Mouse (Mus musculus) neural tube, embryonic 15.5 days (tissue): Measurements from ENCODE around the gene Fmnl2. TPM values are rescaled to one million over a fixed set of nuclear protein-coding genes. Genes with fewer than 3 reads are reported as not detected.

Experiments used
- ATAC-seq: fragments of 200-750 bp; cut with Nextera tagmentation; 2 replicates; pipeline ENCODE4 v1.8.0; 2017; ENCODE audit warnings: mild to moderate bottlenecking, moderate TSS enrichment, moderate library complexity; ENCODE audit not compliant: low FRiP score
- H3K27ac ChIP-seq: fragments of 300-500 bp; sonication (generic); replicated peaks from 2 replicates; pipeline ENCODE4 v1.5.1; 2015; ENCODE audit warnings: mild to moderate bottlenecking, inconsistent platforms
- H3K27me3 ChIP-seq: fragments of 300-500 bp; sonication (generic); replicated peaks from 2 replicates; pipeline ENCODE4 v1.6.1; 2015; ENCODE audit warnings: inconsistent platforms
- H3K36me3 ChIP-seq: fragments of 300-500 bp; sonication (generic); 2 replicates; pipeline ENCODE4 v1.6.1; 2015; ENCODE audit warnings: inconsistent platforms
- H3K4me1 ChIP-seq: fragments of 300-500 bp; sonication (generic); 2 replicates; pipeline ENCODE4 v1.6.1; 2015; ENCODE audit warnings: inconsistent platforms
- H3K4me2 ChIP-seq: fragments of 300-500 bp; sonication (generic); 2 replicates; pipeline ENCODE4 v1.6.1; 2015; ENCODE audit warnings: inconsistent platforms, mild to moderate bottlenecking, moderate library complexity
- H3K4me3 ChIP-seq: fragments of 300-500 bp; sonication (generic); replicated peaks from 2 replicates; pipeline ENCODE4 v1.5.1; 2015; ENCODE audit warnings: mild to moderate bottlenecking, inconsistent platforms
- H3K9ac ChIP-seq: fragments of 300-500 bp; sonication (generic); replicated peaks from 2 replicates; pipeline ENCODE4 v1.6.1; 2015; ENCODE audit warnings: mild to moderate bottlenecking, inconsistent platforms
- H3K9me3 ChIP-seq: fragments of 300-500 bp; sonication (generic); replicated peaks from 2 replicates; pipeline ENCODE4 v1.6.1; 2016; ENCODE audit warnings: inconsistent platforms
- WGBS: fragments of 180-500 bp; shearing (Covaris S2); methylation state at CpG from one replicate; pipeline ENCODE4 v1.1.7; 2015; ENCODE audit warnings: mixed read lengths; 5-methylcytosine and 5-hydroxymethylcytosine counted together
- polyA plus RNA-seq: library from polyadenylated mRNA; unstranded; fragments of >200 nt; fragmentation: Nextera tagmentation; extraction: Ambion mirVana; gene quantifications from 2 replicates; pipeline ENCODE4 v1.2.1, GENCODE M21; 2015

Fmnl2 gene
- polyA plus RNA-seq, 1 experiment from 2014 or later: 8.8 TPM

DNA sequence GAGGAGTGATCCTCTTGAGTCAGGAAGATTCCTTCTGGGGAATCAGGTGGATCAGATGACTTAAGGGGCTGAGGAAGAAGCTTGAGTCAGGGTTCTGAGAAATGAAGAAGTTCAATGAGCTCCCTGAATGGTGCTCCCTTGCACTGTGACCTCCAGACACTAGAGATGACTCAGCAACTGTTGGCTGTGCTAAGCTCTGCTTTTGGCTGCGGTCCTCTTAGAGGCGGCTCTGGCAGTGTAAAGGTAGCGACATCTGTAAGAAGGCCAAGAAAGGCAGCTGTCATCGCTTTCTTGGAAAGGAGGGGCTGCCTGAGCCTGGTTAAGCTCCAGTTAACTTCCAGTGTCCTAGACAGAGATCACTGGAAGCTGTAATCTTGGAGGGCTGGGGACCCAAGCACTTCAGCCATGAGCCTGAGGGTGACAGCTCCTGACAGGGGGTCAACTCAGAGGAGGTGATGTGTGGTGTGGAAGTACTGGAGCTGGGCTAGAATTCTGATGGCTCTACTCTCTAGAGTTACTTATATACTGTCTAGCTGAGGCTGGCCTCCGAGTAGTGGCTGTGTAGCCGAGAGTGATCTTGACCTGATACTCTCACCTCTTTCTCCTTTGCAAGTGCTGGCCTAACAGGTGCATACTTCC lies 37.4 kb downstream of the Fmnl2 start:
- Histone ChIP-seq H3K4me1 (peaks cover 33% of the 10 kb centered on the region), H3K4me3 (no peak overlapping the region), H3K27me3 (no peaks in the 10 kb centered on the region), H3K27ac (no peak overlapping the region), H3K9ac (no peak overlapping the region), H3K36me3 (no peaks in the 10 kb centered on the region), H3K4me2 (no peak overlapping the region), H3K9me3 (no peaks in the 10 kb centered on the region)
- 74% methylated on average over 6 of the region's 6 CpGs for WGBS
- ATAC-seq: no peak; the same call in 1 of the 2 replicates

- Histone ChIP-seq H3K4me1 (peaks cover 37% of the 10 kb centered on the region), H3K36me3 (no peaks in the 10 kb centered on the region), H3K4me3 (no peak overlapping the region), H3K27ac (no peak overlapping the region), H3K9me3 (no peaks in the 10 kb centered on the region), H3K27me3 (no peaks in the 10 kb centered on the region), H3K4me2 (no peak overlapping the region), H3K9ac (no peak overlapping the region)
- WGBS: 84% methylated on average over 3 of the region's 3 CpGs
- ATAC-seq: no peak
These were observed 39.3 kb downstream of the Fmnl2 start for GRCm38 (mm10) chr2:52896995-52897394.

DNA sequence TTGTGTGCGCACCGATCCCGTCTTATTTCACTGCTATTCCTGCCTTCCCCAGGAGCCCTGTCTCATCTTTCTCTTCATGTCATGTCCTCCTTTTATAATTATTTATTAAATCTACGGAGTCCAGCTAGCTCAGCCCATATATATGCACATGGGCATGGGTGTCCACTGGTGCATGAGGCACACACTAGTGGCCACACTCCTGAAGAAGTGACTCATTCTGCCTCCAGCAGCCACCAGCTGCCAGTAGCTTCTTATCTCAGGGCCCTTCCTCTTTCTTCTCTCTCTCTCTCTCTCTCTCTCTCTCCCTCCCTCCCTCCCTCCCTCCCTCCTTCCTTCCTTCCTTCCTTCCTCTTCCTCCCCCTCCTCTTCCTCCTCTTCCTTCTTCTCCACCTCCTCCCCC lies 43.1 kb downstream of the Fmnl2 start:
- Histone ChIP-seq H3K4me2 (no peak overlapping the region), H3K4me3 (no peak overlapping the region), H3K4me1 (peaks cover 27% of the 10 kb centered on the region), H3K9ac (no peak overlapping the region), H3K9me3 (no peaks in the 10 kb centered on the region), H3K36me3 (no peaks in the 10 kb centered on the region), H3K27ac (no peak overlapping the region), H3K27me3 (no peaks in the 10 kb centered on the region)
- 94% methylated on average over 4 of the region's 4 CpGs for WGBS
- no peak for ATAC-seq

DNA sequence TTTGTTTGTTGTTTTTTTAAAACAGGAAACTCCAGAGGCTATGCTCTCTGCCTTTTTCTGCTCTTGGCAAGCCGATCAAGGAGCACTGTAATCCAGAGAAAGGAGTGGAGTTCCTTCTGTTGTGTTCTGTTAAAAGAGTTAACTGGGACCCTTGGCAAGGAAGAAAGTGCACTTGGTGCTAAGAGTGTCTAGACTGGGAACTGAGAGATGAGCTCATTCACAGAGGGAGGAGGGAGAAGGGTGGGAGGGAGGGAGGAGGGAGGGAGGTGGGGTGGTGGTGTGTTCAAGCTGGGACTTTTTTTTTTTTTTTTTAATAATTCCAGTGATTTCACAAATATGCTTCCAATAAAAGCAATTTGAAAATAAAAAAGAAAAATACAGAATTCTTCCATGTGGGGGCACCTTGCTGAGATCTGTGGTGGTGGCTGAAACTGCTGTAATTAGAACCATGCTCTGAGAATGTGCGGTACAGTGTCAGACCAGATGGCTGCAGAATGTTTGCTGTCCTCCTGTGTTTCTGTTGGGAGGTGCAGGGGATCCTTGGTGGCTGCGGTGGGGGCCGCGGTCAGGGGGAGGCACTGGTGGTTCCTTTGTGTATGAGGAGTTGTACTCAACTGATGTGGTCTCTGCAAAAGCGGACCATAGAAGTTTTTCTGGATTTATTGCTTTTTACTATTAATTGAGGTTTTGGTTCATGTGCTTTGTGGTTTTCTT lies 43.8 kb downstream of the Fmnl2 start:
- Histone ChIP-seq H3K27me3 (no peaks in the 10 kb centered on the region), H3K9me3 (no peaks in the 10 kb centered on the region), H3K9ac (no peak overlapping the region), H3K27ac (no peak overlapping the region), H3K4me1 (peaks cover 21% of the 10 kb centered on the region), H3K36me3 (no peaks in the 10 kb centered on the region), H3K4me2 (no peak overlapping the region), H3K4me3 (no peak overlapping the region)
- 78% methylated on average over 6 of the region's 6 CpGs for WGBS
- ATAC-seq: no peak

DNA sequence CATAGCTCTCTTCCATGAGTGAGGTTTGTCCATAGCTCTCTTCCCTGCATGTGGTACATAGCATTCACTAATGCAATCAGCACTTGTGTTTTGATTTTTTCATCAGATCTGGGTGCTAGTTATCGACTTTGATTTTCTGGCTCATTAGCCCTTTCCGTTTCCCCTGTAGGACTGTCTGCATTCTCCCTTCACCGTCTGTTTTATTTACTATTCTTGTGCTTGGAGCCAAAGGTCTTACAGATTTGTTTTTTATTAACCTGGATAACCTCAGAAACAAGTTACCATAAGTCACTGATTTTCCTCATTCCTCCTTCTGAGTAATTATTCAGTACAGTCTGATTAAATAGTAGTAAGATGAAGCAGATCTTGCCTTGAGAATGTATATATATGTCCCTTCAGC lies 44.8 kb downstream of the Fmnl2 start:
- H3K9me3 ChIP-seq: no peaks in the 10 kb centered on the region
- no peak for ATAC-seq
- WGBS: 46% methylated on average over 3 of the region's 3 CpGs
- H3K4me2 ChIP-seq: no peak overlapping the region
- H3K4me1 ChIP-seq: peaks cover 16% of the 10 kb centered on the region
- H3K27ac ChIP-seq: no peak overlapping the region
- H3K4me3 ChIP-seq: no peak overlapping the region
- H3K27me3 ChIP-seq: no peaks in the 10 kb centered on the region
- no peaks in the 10 kb centered on the region for H3K36me3 ChIP-seq
- no peak overlapping the region for H3K9ac ChIP-seq

DNA sequence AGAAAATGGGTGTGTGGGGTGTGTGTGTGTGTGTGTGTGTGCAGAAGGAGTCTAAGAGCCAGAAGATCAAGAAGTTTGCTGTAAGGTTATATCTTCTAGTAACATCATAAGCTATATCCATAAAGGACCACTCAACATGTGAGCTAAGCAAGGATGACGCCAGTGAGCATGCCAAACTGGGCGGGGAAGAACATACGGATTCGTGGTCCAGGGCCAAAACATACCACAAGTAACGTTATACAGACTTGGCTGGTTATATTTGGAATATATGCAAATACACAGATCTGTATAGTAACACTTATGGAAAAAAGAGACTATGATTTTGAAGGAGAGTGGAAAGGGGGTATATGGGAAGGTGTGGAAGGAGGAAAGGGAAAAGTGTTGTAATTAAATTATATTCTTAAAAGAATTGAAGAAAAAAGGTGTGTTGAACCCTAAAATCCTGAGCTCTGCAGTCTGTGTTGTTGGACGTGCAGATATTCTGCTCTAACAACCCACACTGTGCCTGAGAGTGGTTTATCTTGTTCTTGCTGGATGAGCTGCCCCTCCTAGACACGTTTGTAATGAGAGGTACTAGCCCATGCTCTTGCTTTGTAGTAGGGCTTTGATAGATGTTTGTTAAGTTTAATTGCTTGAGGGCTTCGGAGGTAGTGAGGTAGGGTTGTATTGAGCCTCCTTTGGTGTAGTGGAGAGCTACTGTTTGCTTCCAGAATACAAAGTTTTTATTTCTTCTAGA lies 45.7 kb downstream of the Fmnl2 start:
- H3K9me3 ChIP-seq: no peaks in the 10 kb centered on the region
- H3K27me3 ChIP-seq: no peaks in the 10 kb centered on the region
- no peak overlapping the region for H3K9ac ChIP-seq
- no peak overlapping the region for H3K4me2 ChIP-seq
- H3K4me1 ChIP-seq: peaks cover 15% of the 10 kb centered on the region
- no peak overlapping the region for H3K4me3 ChIP-seq
- no peak for ATAC-seq
- H3K36me3 ChIP-seq: no peaks in the 10 kb centered on the region
- WGBS: 65% methylated on average over 8 of the region's 8 CpGs
- H3K27ac ChIP-seq: no peak overlapping the region

- no peaks in the 10 kb centered on the region for H3K9me3 ChIP-seq
- ATAC-seq: no peak
These were observed 46.9 kb downstream of the Fmnl2 start for GRCm38 (mm10) chr2:52904526-52904925.

DNA sequence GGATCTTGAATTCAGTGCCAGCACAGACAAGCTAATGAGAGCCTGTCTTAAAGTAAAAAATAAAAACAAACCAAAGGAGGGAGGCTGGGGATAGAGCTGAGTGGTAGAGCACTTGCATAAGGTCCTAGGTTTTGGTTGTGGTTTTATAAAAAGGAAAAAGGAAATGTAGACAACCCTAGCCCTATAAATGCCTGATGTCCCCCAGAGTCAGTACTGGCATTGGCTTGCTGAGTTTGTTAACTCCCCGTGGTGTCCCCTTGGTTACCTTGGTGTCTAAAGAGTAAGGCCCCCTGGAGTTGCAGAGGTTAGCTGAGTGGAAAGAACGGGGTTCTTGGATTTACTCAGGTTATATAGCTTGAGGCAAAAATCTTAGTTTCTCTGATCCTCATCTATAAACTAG lies 55.7 kb downstream of the Fmnl2 start:
- H3K4me2 ChIP-seq: no peak overlapping the region
- H3K4me1 ChIP-seq: peaks cover 9% of the 10 kb centered on the region
- H3K4me3 ChIP-seq: no peak overlapping the region
- no peaks in the 10 kb centered on the region for H3K9me3 ChIP-seq
- WGBS: 24% methylated on average over 2 of the region's 2 CpGs
- no peak for ATAC-seq
- no peaks in the 10 kb centered on the region for H3K36me3 ChIP-seq
- H3K27me3 ChIP-seq: no peaks in the 10 kb centered on the region
- no peak overlapping the region for H3K27ac ChIP-seq
- H3K9ac ChIP-seq: no peak overlapping the region

More at GRCm38 (mm10) chr2:52904526-52904925, 46.9 kb downstream of the Fmnl2 start:
- WGBS: 49% methylated on average over 5 of the region's 5 CpGs
- H3K36me3 ChIP-seq: no peaks in the 10 kb centered on the region
- H3K9ac ChIP-seq: no peak overlapping the region
- H3K4me1 ChIP-seq: peaks cover 10% of the 10 kb centered on the region
- H3K27ac ChIP-seq: no peak overlapping the region
- no peak overlapping the region for H3K4me3 ChIP-seq
- no peaks in the 10 kb centered on the region for H3K27me3 ChIP-seq
- H3K4me2 ChIP-seq: no peak overlapping the region

DNA sequence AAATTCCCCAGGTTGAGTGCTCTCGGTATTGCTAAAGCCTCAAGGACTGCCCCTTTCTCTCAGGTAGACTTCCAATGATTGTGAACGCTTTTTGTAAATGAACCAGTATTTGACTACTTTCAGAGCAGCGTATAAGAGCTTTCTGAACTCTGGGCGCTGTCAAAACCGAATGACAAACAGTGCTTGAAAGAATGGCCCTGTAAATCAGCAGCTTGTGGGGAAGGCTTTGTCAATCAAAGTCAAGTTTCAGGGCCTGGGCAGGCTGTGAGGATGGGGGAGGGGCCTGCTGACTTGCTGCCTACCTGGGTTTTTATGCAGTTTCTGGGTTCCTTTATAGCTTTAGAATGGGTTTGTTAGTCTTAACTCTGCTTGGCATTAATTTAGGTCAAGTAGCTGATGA lies 56.1 kb downstream of the Fmnl2 start:
- 30% methylated on average over 5 of the region's 5 CpGs for WGBS
- ATAC-seq: no peak
- no peak overlapping the region for H3K4me2 ChIP-seq
- H3K36me3 ChIP-seq: no peaks in the 10 kb centered on the region
- H3K4me1 ChIP-seq: peaks cover 9% of the 10 kb centered on the region
- no peaks in the 10 kb centered on the region for H3K27me3 ChIP-seq
- no peak overlapping the region for H3K27ac ChIP-seq
- no peak overlapping the region for H3K9ac ChIP-seq
- H3K4me3 ChIP-seq: no peak overlapping the region
- no peaks in the 10 kb centered on the region for H3K9me3 ChIP-seq

DNA sequence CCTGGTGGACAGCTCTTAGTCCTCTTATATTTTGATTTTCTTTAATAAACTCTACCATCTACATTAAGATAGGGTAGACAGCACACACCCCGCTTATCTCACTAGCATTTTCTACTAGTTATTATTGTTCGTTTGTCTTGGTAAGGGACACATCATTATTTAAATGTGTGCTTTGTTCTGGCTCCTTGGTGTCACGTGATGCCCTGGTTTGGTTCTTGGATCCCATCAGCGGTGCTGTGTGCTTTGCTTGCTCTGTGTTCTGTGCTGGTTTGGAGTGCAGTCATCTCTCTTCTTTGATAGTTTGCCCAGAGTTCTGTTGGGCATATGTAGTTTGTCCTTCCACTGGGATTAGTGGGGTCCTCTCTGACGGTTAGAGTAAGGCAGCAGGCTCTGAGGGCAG lies 57.9 kb downstream of the Fmnl2 start:
- Histone ChIP-seq H3K36me3 (no peaks in the 10 kb centered on the region), H3K9me3 (no peaks in the 10 kb centered on the region), H3K9ac (no peak overlapping the region), H3K4me3 (no peak overlapping the region), H3K27me3 (no peaks in the 10 kb centered on the region), H3K27ac (no peak overlapping the region), H3K4me1 (peaks cover 14% of the 10 kb centered on the region), H3K4me2 (no peak overlapping the region)
- ATAC-seq: no peak
- WGBS: 90% methylated on average over 5 of the region's 5 CpGs

DNA sequence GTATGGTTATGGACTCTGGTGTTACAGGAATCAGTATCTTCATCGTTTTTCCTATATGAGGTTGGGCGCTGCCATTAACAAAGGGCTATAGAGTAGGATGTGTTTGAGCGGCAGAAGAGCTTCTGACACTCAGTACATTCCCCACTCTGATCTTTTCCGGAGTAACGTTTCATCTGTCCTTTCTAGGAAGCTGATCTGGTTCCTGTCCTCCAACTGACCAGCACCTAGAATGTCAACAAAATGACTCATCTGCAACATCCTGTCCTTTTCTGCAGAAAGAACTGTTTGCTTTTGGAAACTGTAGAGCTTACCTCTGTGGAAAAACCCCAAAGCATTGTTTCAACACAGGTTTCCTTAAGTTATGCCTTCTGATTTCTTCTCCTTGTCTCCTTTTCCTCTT lies 60.4 kb downstream of the Fmnl2 start:
- 92% methylated on average over 5 of the region's 5 CpGs for WGBS
- H3K9me3 ChIP-seq: no peaks in the 10 kb centered on the region
- H3K4me1 ChIP-seq: peaks cover 18% of the 10 kb centered on the region
- H3K9ac ChIP-seq: no peak overlapping the region
- H3K27ac ChIP-seq: no peak overlapping the region
- H3K27me3 ChIP-seq: no peaks in the 10 kb centered on the region
- H3K36me3 ChIP-seq: no peaks in the 10 kb centered on the region
- ATAC-seq: no peak
- H3K4me2 ChIP-seq: no peak overlapping the region
- no peak overlapping the region for H3K4me3 ChIP-seq
